In the genomic region with DNA sequence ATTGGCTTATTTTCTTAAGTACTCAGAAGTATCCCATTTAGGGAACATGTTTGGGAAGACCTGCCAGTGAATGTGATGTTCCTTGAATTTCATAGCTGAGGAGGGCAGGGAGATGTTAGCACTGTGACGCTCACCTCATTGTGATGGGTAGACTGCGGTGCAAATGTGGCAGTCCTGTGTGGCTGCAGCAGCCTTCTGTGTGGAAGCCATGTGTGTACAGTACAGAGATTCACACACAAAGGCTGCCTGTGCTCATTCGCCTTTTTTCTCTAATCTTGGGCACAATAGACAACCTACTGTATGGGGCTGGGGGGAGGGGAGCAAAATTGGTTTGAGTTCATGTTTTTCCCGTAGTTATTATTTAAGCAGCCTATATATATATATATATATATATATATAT, we compare ENCODE assay signal across 17 mouse cellular contexts. TPM values are rescaled to one million over a fixed set of nuclear protein-coding genes. Genes with fewer than 3 reads are reported as not detected.
DNase-seq lines count a peak whose midpoint lies in the region; ATAC-seq and TF ChIP-seq lines count a peak whose summit lies in the region.
"Had no signal": no experiment of that assay in that cellular context is flagged by ENCODE, and none has a peak within 500 bp of the region (broad histone marks: within the 10 kb centered on the region; RNA-seq: fewer than 3 reads in every experiment).

No protein-coding gene starts in this region.

- no peak for DNase-seq in left cerebral cortex, adult 2 months (ENCODE audit: extremely low spot score in 1 of 2, low spot score in 2 of 2)
- DNase-seq in left cerebral cortex, adult 9 months (ENCODE audit: low spot score in 2 of 2), result no peak
- DNase-seq in brain, adult 2 months (ENCODE audit: low read depth, low spot score), result peak; percentile 35
- peak; percentile 58 for DNase-seq in midbrain, embryonic 14.5 days
- no peak for DNase-seq in urinary bladder, postnatal 36 days (ENCODE audit: low spot score in 2 of 2)
- no peak for DNase-seq in urinary bladder, adult 18-20 months (ENCODE audit: low spot score in 2 of 2)
- DNase-seq in thymus, postnatal 14 days, result no peak
- DNase-seq: cerebellum, postnatal 25 days; gastrocnemius, postnatal 14 days; spleen, adult 18-20 months had no signal

- peaks cover 43% of the 10 kb centered on the region for H3K36me3 ChIP-seq in forebrain, embryonic 13.5 days (ENCODE audit: poor library complexity, severe bottlenecking)
- peaks cover 42% of the 10 kb centered on the region for H3K36me3 ChIP-seq in midbrain, embryonic 14.5 days (ENCODE audit: control insufficient read depth, insufficient read depth, low read length)
- H3K36me3 ChIP-seq: intestine, embryonic 15.5 days had no signal

- H3K27ac ChIP-seq in left cerebral cortex, adult 2 months, result peak overlapping the region; percentile 97
- peak overlapping the region; percentile 87 for H3K27ac ChIP-seq in forebrain, embryonic 13.5 days
- H3K27ac ChIP-seq in midbrain, embryonic 14.5 days (replicated peaks; ENCODE audit: low read depth, low read length), result peak overlapping the region; percentile 74
- H3K27ac ChIP-seq: heart, embryonic 15.5 days; intestine, embryonic 15.5 days had no signal

- peak overlapping the region; percentile 29; the same call in 1 of the 2 replicates for H3K4me3 ChIP-seq in left cerebral cortex, adult 2 months
- peak overlapping the region; percentile 22 for H3K4me3 ChIP-seq in forebrain, embryonic 13.5 days
- H3K4me3 ChIP-seq in midbrain, embryonic 14.5 days (replicated peaks; ENCODE audit: low read depth, low read length), result peak overlapping the region; percentile 14; the same call in 1 of the 2 replicates
- H3K4me3 ChIP-seq: heart, embryonic 15.5 days; intestine, embryonic 15.5 days had no signal

- H3K27me3 ChIP-seq in forebrain, embryonic 13.5 days, result no peaks in the 10 kb centered on the region
- no peaks in the 10 kb centered on the region for H3K27me3 ChIP-seq in midbrain, embryonic 14.5 days (ENCODE audit: control insufficient read depth, insufficient read depth, low read length)
- H3K27me3 ChIP-seq: heart, embryonic 15.5 days; intestine, embryonic 15.5 days had no signal

- H3K4me2 ChIP-seq in forebrain, embryonic 13.5 days, result peak overlapping the region; percentile 95
- peak overlapping the region; percentile 99 for H3K4me2 ChIP-seq in midbrain, embryonic 14.5 days (ENCODE audit: low read length)
- H3K4me2 ChIP-seq: heart, embryonic 15.5 days; intestine, embryonic 15.5 days had no signal

- no peak for ATAC-seq in forebrain, embryonic 13.5 days
- ATAC-seq in midbrain, embryonic 14.5 days (ENCODE audit: low FRiP score, low TSS enrichment), result no peak
- ATAC-seq: intestine, embryonic 15.5 days; lung, postnatal 0 days had no signal

- TF ChIP-seq CTCF in left cerebral cortex, adult 2 months (IDR thresholded peaks at IDR 0.05), result no peak

- peaks cover 67% of the 10 kb centered on the region for H3K4me1 ChIP-seq in forebrain, embryonic 13.5 days
- peaks cover 53% of the 10 kb centered on the region for H3K4me1 ChIP-seq in midbrain, embryonic 14.5 days (ENCODE audit: control insufficient read depth, insufficient read depth, low read length)

- intact Hi-C loops in left cerebral cortex, adult 2 months (cut with DNase I), result loop anchor here (5.0 to 10.0 kb wide), 5 partner anchors 58 to 673 kb away; no protein-coding TSS in a partner anchor

- H3K9me3 ChIP-seq in forebrain, embryonic 13.5 days (replicated peaks), result no peaks in the 10 kb centered on the region
- no peaks in the 10 kb centered on the region for H3K9me3 ChIP-seq in midbrain, embryonic 14.5 days (ENCODE audit: control insufficient read depth, low read length)
- H3K9me3 ChIP-seq: heart, embryonic 15.5 days; intestine, embryonic 15.5 days had no signal

- peak overlapping the region; percentile 69 for H3K9ac ChIP-seq in forebrain, embryonic 13.5 days
- peak overlapping the region; percentile 36; the same call in 1 of the 2 replicates for H3K9ac ChIP-seq in midbrain, embryonic 14.5 days (replicated peaks; ENCODE audit: low read length)
- H3K9ac ChIP-seq: heart, embryonic 15.5 days; intestine, embryonic 15.5 days had no signal

- 23% methylated on average over 4 of the region's 4 CpGs for whole genome bisulfite sequencing in forebrain, embryonic 13.5 days
- WGBS in midbrain, embryonic 14.5 days, result 37% methylated on average over 4 of the region's 4 CpGs

RNA-seq across cellular contexts. Expression of a gene that starts 6.7 kb away (rescaled TPM):
- 100 to 1,000 TPM; 101 to 103 TPM for total RNA-seq in left cerebral cortex, adult 2 months (2021)
- 159 and 161 TPM in 2 replicates for polyA plus RNA-seq in forebrain, embryonic 13.5 days (2015; fragmentation: Nextera tagmentation; extraction: Ambion mirVana)
- polyA plus RNA-seq in midbrain, embryonic 14.5 days (2014; fragmentation: Nextera tagmentation; extraction: Ambion mirVana), result 117 and 121 TPM in 2 replicates

RNA-seq across cellular contexts. Expression of a gene that starts 9.7 kb away (rescaled TPM):
- total RNA-seq in left cerebral cortex, adult 2 months (2021), result 1 to 10 TPM in 1 of 2 experiments, under 1 TPM in 1; 0.82 to 1.4 TPM
- not detected in 2 replicates for polyA plus RNA-seq in forebrain, embryonic 13.5 days (2015; fragmentation: Nextera tagmentation; extraction: Ambion mirVana)
- 0.40 TPM in 1 of 2 replicates, not detected in the other for polyA plus RNA-seq in midbrain, embryonic 14.5 days (2014; fragmentation: Nextera tagmentation; extraction: Ambion mirVana)
- total RNA-seq: adrenal gland, adult 18-20 months; gastrocnemius, postnatal 14 days; monocyte, adult 5-6 weeks had no signal
- polyA plus RNA-seq: heart, embryonic 15.5 days; intestine, embryonic 15.5 days; large intestine, adult 2 months; lung, postnatal 0 days had no signal

Comparison
In these comparisons a context has a peak if more than half of its experiments do, and no peak if none do; other contexts are left out.
1. DNase-seq: peak in brain, adult 2 months (single experiment) and midbrain, embryonic 14.5 days (single experiment); none in left cerebral cortex, adult 2 months (0 of 2), left cerebral cortex, adult 9 months (0 of 2), urinary bladder, postnatal 36 days (0 of 2), urinary bladder, adult 18-20 months (0 of 2) and thymus, postnatal 14 days (single experiment).
2. Peak in every context shown above with its lines, with median percentiles within 50 percentile points of each other: H3K27ac ChIP-seq and H3K4me3 ChIP-seq.